Mouse (Mus musculus): ENCODE data around the gene Muc20. TPM values are rescaled to one million over a fixed set of nuclear protein-coding genes. Genes with fewer than 3 reads are reported as not detected.

Muc20 gene
- polyA plus RNA-seq, 1 experiment from 2014 or later = not detected

GRCm38 (mm10) chr16:32742712-32743111 is 54.5 kb downstream of the Muc20 start:
- no peaks in the 10 kb centered on the region for H3K4me1 ChIP-seq (ENCODE audit: control insufficient read depth, insufficient read depth, low read length)
- no peaks in the 10 kb centered on the region for H3K36me3 ChIP-seq (ENCODE audit: control insufficient read depth, insufficient read depth, low read length)
- no peaks in the 10 kb centered on the region for H3K27me3 ChIP-seq (ENCODE audit: control insufficient read depth, insufficient read depth, low read length)
- H3K9me3 ChIP-seq (ENCODE audit: control insufficient read depth, low read length) = no peaks in the 10 kb centered on the region
- DNase-seq (ENCODE audit: low spot score) (no peak), ATAC-seq (ENCODE audit: insufficient read depth, low FRiP score, low TSS enrichment) (no peak)
- H3K9ac ChIP-seq (ENCODE audit: low read length) = no peak overlapping the region
- H3K4me2 ChIP-seq (ENCODE audit: low read depth) = no peak overlapping the region
- WGBS = 69% methylated on average over 2 of the region's 2 CpGs
- H3K27ac ChIP-seq (ENCODE audit: low read depth, low read length) = no peak overlapping the region
- no peak overlapping the region for H3K4me3 ChIP-seq (ENCODE audit: low read depth, low read length)

- ATAC-seq (ENCODE audit: insufficient read depth, low FRiP score, low TSS enrichment) = no peak
- WGBS = 86% methylated on average over 9 of the region's 9 CpGs
- H3K4me1 ChIP-seq (ENCODE audit: control insufficient read depth, insufficient read depth, low read length) = no peaks in the 10 kb centered on the region
Measured at GRCm38 (mm10) chr16:32741366-32741765, 55.9 kb downstream of the Muc20 start.

DNA sequence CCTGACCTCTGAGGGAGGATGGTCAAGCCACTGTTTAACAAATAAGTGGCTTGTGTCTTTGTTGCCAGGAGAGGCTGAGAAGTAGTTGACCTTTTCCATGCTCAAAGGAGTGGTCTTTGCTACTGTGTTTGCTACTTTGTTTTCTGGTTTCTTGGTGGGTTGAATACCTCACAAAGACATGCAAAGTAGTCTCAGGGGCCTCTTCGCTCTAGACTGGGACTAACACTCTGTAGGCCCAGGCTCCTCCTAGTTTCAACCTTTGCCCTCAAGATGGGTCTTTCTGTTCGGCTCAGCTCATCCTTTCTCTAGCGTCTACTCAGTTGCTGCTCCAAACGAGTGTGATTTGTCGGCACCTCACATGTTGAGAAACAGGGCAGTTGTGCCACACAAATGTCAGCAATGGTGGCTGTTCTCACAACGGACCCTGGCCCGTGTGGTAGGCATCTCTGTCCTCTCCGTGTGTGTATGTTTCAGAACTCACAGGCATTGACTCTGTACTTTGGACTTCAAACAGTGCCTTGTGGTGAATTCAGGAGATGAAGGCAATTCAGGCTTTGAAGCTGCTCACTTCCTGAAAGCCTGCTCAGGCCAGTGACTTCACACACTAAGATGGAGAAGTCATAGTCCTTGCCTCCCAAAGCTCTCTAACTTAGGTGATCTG is 57.1 kb downstream of the Muc20 start:
- DNase-seq (ENCODE audit: low spot score) (no peak), ATAC-seq (ENCODE audit: insufficient read depth, low FRiP score, low TSS enrichment) (no peak)
- no peak overlapping the region for H3K9ac ChIP-seq (ENCODE audit: low read length)
- H3K4me1 ChIP-seq (ENCODE audit: control insufficient read depth, insufficient read depth, low read length) = no peaks in the 10 kb centered on the region
- no peaks in the 10 kb centered on the region for H3K36me3 ChIP-seq (ENCODE audit: control insufficient read depth, insufficient read depth, low read length)
- no peak overlapping the region for H3K4me2 ChIP-seq (ENCODE audit: low read depth)
- H3K27me3 ChIP-seq (ENCODE audit: control insufficient read depth, insufficient read depth, low read length) = no peaks in the 10 kb centered on the region
- no peaks in the 10 kb centered on the region for H3K9me3 ChIP-seq (ENCODE audit: control insufficient read depth, low read length)
- 69% methylated on average over 8 of the region's 8 CpGs for WGBS
- no peak overlapping the region for H3K4me3 ChIP-seq (ENCODE audit: low read depth, low read length)
- H3K27ac ChIP-seq (ENCODE audit: low read depth, low read length) = no peak overlapping the region

More at GRCm38 (mm10) chr16:32741366-32741765, 55.9 kb downstream of the Muc20 start:
- Histone ChIP-seq H3K27ac (ENCODE audit: low read depth, low read length) (no peak overlapping the region), H3K27me3 (ENCODE audit: control insufficient read depth, insufficient read depth, low read length) (no peaks in the 10 kb centered on the region), H3K9me3 (ENCODE audit: control insufficient read depth, low read length) (no peaks in the 10 kb centered on the region), H3K4me3 (ENCODE audit: low read depth, low read length) (no peak overlapping the region), H3K36me3 (ENCODE audit: control insufficient read depth, insufficient read depth, low read length) (no peaks in the 10 kb centered on the region), H3K4me2 (ENCODE audit: low read depth) (no peak overlapping the region), H3K9ac (ENCODE audit: low read length) (no peak overlapping the region)
- no peak for DNase-seq (ENCODE audit: low spot score)

GRCm38 (mm10) chr16:32736022-32736421 is 61.2 kb downstream of the Muc20 start:
- ATAC-seq (ENCODE audit: insufficient read depth, low FRiP score, low TSS enrichment) (no peak), DNase-seq (ENCODE audit: low spot score) (no peak)
- Histone ChIP-seq H3K27ac (ENCODE audit: low read depth, low read length) (no peak overlapping the region), H3K4me2 (ENCODE audit: low read depth) (no peak overlapping the region), H3K27me3 (ENCODE audit: control insufficient read depth, insufficient read depth, low read length) (no peaks in the 10 kb centered on the region), H3K4me1 (ENCODE audit: control insufficient read depth, insufficient read depth, low read length) (no peaks in the 10 kb centered on the region), H3K9me3 (ENCODE audit: control insufficient read depth, low read length) (no peaks in the 10 kb centered on the region), H3K4me3 (ENCODE audit: low read depth, low read length) (no peak overlapping the region), H3K9ac (ENCODE audit: low read length) (no peak overlapping the region), H3K36me3 (ENCODE audit: control insufficient read depth, insufficient read depth, low read length) (no peaks in the 10 kb centered on the region)
- WGBS = 50% methylated on average over 3 of the region's 3 CpGs

DNA sequence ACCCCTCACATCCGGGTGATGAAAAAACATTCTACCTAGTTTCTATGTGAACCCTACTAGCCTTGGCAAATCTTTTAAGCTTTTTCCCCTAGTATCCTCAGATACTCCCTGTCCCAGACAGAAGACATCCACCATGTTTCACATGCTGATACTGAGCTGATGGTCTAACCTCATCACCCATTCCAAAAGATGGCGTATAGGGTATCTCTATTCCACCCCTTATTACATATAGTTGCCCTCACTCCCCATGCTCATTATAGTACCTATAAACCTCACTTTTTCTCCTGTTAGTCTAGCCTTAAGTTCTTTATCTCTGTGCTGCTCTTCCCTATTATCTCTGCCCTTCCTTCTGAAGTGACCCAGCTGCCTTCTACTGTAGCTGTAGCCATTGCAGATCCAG is 61.6 kb downstream of the Muc20 start, which contains the start of gene Muc4:
Gene Muc4, plus strand, starts transcription at position 301 of the 400 bp plus-strand sequence.
- WGBS = 90% methylated on average over 2 of the region's 2 CpGs
- H3K9ac ChIP-seq (ENCODE audit: low read length) = no peak within 1 kb of the TSS
- no peaks in the 10 kb centered on the region for H3K4me1 ChIP-seq (ENCODE audit: control insufficient read depth, insufficient read depth, low read length)
- no peak within 1 kb of the TSS for H3K4me2 ChIP-seq (ENCODE audit: low read depth)
- H3K9me3 ChIP-seq (ENCODE audit: control insufficient read depth, low read length) = no peaks in the 10 kb centered on the region
- DNase-seq (ENCODE audit: low spot score) (no peak), ATAC-seq (ENCODE audit: insufficient read depth, low FRiP score, low TSS enrichment) (no peak)
- no peak within 1 kb of the TSS for H3K4me3 ChIP-seq (ENCODE audit: low read depth, low read length)
- H3K27ac ChIP-seq (ENCODE audit: low read depth, low read length) = no peak within 1 kb of the TSS
- no peaks in the 10 kb centered on the region for H3K36me3 ChIP-seq (ENCODE audit: control insufficient read depth, insufficient read depth, low read length)
- no peaks in the 10 kb centered on the region for H3K27me3 ChIP-seq (ENCODE audit: control insufficient read depth, insufficient read depth, low read length)

DNA sequence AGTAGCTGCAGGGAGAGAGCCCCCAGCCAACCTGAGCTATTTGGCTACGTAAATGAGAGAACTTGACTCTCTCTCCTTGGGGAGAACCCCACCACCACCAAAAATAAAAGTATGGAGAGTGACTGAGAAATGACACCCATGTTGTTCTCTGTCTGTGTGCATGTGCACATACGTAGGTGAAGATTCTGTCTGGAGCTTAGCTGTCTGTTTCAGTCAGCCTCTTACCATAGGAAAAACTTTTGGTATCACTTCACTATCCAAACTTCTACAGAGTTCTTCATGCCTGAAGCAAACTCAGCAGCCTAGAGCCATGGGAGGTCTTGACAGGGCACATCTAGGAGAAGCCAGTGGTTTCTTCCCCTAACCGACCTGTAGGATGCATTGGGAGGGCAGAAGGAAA is 64.0 kb downstream of the Muc20 start:
- ATAC-seq (ENCODE audit: insufficient read depth, low FRiP score, low TSS enrichment) (no peak), DNase-seq (ENCODE audit: low spot score) (no peak)
- Histone ChIP-seq H3K4me2 (ENCODE audit: low read depth) (no peak overlapping the region), H3K9ac (ENCODE audit: low read length) (no peak overlapping the region), H3K4me3 (ENCODE audit: low read depth, low read length) (no peak overlapping the region), H3K27me3 (ENCODE audit: control insufficient read depth, insufficient read depth, low read length) (no peaks in the 10 kb centered on the region), H3K36me3 (ENCODE audit: control insufficient read depth, insufficient read depth, low read length) (no peaks in the 10 kb centered on the region), H3K27ac (ENCODE audit: low read depth, low read length) (no peak overlapping the region), H3K9me3 (ENCODE audit: control insufficient read depth, low read length) (no peaks in the 10 kb centered on the region), H3K4me1 (ENCODE audit: control insufficient read depth, insufficient read depth, low read length) (no peaks in the 10 kb centered on the region)
- WGBS = 91% methylated on average over 3 of the region's 3 CpGs

DNA sequence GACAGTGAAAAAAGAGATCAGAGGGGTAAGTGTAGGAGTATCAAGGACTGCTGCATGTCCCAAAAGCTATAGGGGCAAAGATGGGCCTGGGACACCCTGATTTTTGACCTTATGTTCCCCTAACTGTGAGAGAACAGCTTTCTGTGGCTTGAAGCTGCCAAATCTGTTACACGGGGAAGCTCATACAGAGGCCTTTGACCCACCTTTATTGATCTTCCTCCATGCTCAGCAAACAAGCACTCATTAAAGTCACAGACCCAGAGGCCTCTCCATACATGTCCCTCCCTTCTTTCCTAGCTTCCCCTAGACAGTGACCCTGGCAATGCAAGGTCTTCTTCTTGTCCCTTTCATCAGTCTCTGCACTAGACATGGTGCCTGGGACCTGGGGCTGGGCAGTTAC is 68.5 kb downstream of the Muc20 start:
- Histone ChIP-seq H3K4me1 (ENCODE audit: control insufficient read depth, insufficient read depth, low read length) (no peaks in the 10 kb centered on the region), H3K4me3 (ENCODE audit: low read depth, low read length) (no peak overlapping the region), H3K4me2 (ENCODE audit: low read depth) (no peak overlapping the region), H3K9ac (ENCODE audit: low read length) (no peak overlapping the region), H3K9me3 (ENCODE audit: control insufficient read depth, low read length) (no peaks in the 10 kb centered on the region), H3K36me3 (ENCODE audit: control insufficient read depth, insufficient read depth, low read length) (no peaks in the 10 kb centered on the region), H3K27ac (ENCODE audit: low read depth, low read length) (no peak overlapping the region), H3K27me3 (ENCODE audit: control insufficient read depth, insufficient read depth, low read length) (no peaks in the 10 kb centered on the region)
- ATAC-seq (ENCODE audit: insufficient read depth, low FRiP score, low TSS enrichment) = no peak
- WGBS = 70% methylated on average over 1 of the region's 1 CpGs
- DNase-seq (ENCODE audit: low spot score) = no peak

- no peaks in the 10 kb centered on the region for H3K9me3 ChIP-seq (ENCODE audit: control insufficient read depth, low read length)
- H3K4me3 ChIP-seq (ENCODE audit: low read depth, low read length) = no peak overlapping the region
- no peaks in the 10 kb centered on the region for H3K4me1 ChIP-seq (ENCODE audit: control insufficient read depth, insufficient read depth, low read length)
- H3K36me3 ChIP-seq (ENCODE audit: control insufficient read depth, insufficient read depth, low read length) = no peaks in the 10 kb centered on the region
- no peak for DNase-seq (ENCODE audit: low spot score)
- no peak overlapping the region for H3K9ac ChIP-seq (ENCODE audit: low read length)
- no peak for ATAC-seq (ENCODE audit: insufficient read depth, low FRiP score, low TSS enrichment)
- H3K4me2 ChIP-seq (ENCODE audit: low read depth) = no peak overlapping the region
- no peak overlapping the region for H3K27ac ChIP-seq (ENCODE audit: low read depth, low read length)
- H3K27me3 ChIP-seq (ENCODE audit: control insufficient read depth, insufficient read depth, low read length) = no peaks in the 10 kb centered on the region
Measured at GRCm38 (mm10) chr16:32728240-32728639, 69.0 kb downstream of the Muc20 start.
